Mouse (Mus musculus) midbrain, postnatal 0 days (tissue): ENCODE results near the gene Tpcn2. TPM values are rescaled to one million over a fixed set of nuclear protein-coding genes. Genes with fewer than 3 reads are reported as not detected.

Experiments
- ATAC-seq: fragments of 200-750 bp; cut with Nextera tagmentation; 2 replicates; pipeline ENCODE4 v1.8.0; 2017; ENCODE audit warnings: moderate number of reproducible peaks, mild to moderate bottlenecking, moderate TSS enrichment, moderate library complexity; ENCODE audit not compliant: low FRiP score
- DNase-seq: peaks from one replicate; pipeline ENCODE4 v3.0.0-alpha.2; 2015; ENCODE audit warnings: low spot score
- H3K27ac ChIP-seq: fragments of 300-500 bp; sonication (generic); 2 replicates; pipeline ENCODE4 v1.5.1; 2014; ENCODE audit warnings: low read depth, mild to moderate bottlenecking, low read length, mixed read lengths
- H3K27me3 ChIP-seq: fragments of 300-500 bp; sonication (generic); 2 replicates; pipeline ENCODE4 v1.6.1; 2014; ENCODE audit warnings: low read length, control low read depth, mixed read lengths; ENCODE audit not compliant: insufficient read depth
- H3K36me3 ChIP-seq: fragments of 300-500 bp; sonication (generic); 2 replicates; pipeline ENCODE4 v1.6.1; 2014; ENCODE audit warnings: low read length, control low read depth, mixed read lengths; ENCODE audit not compliant: insufficient read depth
- H3K4me1 ChIP-seq: fragments of 300-500 bp; sonication (generic); 2 replicates; pipeline ENCODE4 v1.6.1; 2014; ENCODE audit warnings: mild to moderate bottlenecking, control low read depth, antibody characterized with exemption, low read length, mixed read lengths; ENCODE audit not compliant: insufficient read depth
- H3K4me2 ChIP-seq: fragments of 300-500 bp; sonication (generic); 2 replicates; pipeline ENCODE4 v1.6.1; 2014; ENCODE audit warnings: low read depth, mild to moderate bottlenecking, low read length, mixed read lengths; ENCODE audit not compliant: poor library complexity, severe bottlenecking
- H3K4me3 ChIP-seq: fragments of 300-500 bp; sonication (generic); 2 replicates; pipeline ENCODE4 v1.5.1; 2014; ENCODE audit warnings: low read depth, mild to moderate bottlenecking, low read length, moderate library complexity
- H3K9ac ChIP-seq: fragments of 300-500 bp; sonication (generic); replicated peaks from 2 replicates; pipeline ENCODE4 v1.6.1; 2014; ENCODE audit warnings: mild to moderate bottlenecking, low read length, moderate library complexity, mixed read lengths; ENCODE audit not compliant: poor library complexity, severe bottlenecking
- H3K9me3 ChIP-seq: fragments of 300-500 bp; sonication (generic); 2 replicates; pipeline ENCODE4 v1.6.1; 2016; ENCODE audit warnings: low read length, control low read depth
- CTCF ChIP-seq: IDR thresholded peaks from 2 replicates; pipeline ENCODE4 v1.5.1; 2016; ENCODE audit warnings: antibody characterized with exemption, mild to moderate bottlenecking
- WGBS: fragments of 180-500 bp; shearing (Covaris S2); extraction: QIAGEN DNeasy Blood & Tissue Kit; methylation state at CpG from one replicate; pipeline ENCODE4 v1.1.7; 2014; 5-methylcytosine and 5-hydroxymethylcytosine counted together
- polyA plus RNA-seq: library from polyadenylated mRNA; unstranded; fragments of >200 nt; fragmentation: Nextera tagmentation; extraction: Ambion mirVana; gene quantifications from 2 replicates; pipeline ENCODE4 v1.2.1, GENCODE M21; 2015
- total RNA-seq: library from RNA; depleted of rRNA; stranded (reverse); fragments of >200 nt; gene quantifications from 2 replicates; pipeline ENCODE4 v1.2.3, GENCODE M21; 2014

Gene Tpcn2
- total and polyA plus RNA-seq, 2 experiments from 2014 or later = 1.5 to 2.8 TPM

GRCm38 (mm10) chr7:145189342-145189741 lies 94.5 kb downstream of the Tpcn2 start:
- TF ChIP-seq CTCF = no peak

DNA sequence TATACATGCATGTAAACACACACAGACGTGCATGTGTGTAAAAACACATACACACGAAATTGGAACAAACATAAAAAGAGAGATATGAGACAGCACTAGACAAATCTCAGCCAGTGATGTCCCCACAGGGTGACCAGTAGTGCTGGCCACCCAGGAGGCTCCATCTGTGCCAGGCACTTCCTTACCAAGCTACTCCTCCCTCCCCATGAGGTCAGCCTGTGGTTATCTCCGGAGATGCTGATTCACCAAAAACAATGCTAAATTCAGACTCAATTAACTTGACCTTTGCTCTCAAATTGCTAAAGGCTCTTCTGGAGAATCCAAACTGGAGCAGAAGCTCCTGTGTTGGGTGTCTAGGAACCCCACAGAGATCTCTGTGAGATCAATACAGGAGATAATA lies 96.0 kb downstream of the Tpcn2 start:
- ATAC-seq (no peak), DNase-seq (no peak)
- Histone ChIP-seq H3K4me1 (no peaks in the 10 kb centered on the region), H3K27me3 (no peaks in the 10 kb centered on the region), H3K36me3 (no peaks in the 10 kb centered on the region), H3K9ac (no peak overlapping the region), H3K27ac (no peak overlapping the region), H3K4me3 (no peak overlapping the region), H3K4me2 (no peak overlapping the region), H3K9me3 (no peaks in the 10 kb centered on the region)
- TF ChIP-seq CTCF = no peak
- 81% methylated on average over 3 of the region's 3 CpGs for WGBS

More at GRCm38 (mm10) chr7:145189342-145189741, 94.5 kb downstream of the Tpcn2 start:
- Histone ChIP-seq H3K27ac (no peak overlapping the region), H3K27me3 (no peaks in the 10 kb centered on the region), H3K36me3 (no peaks in the 10 kb centered on the region), H3K4me2 (no peak overlapping the region), H3K9me3 (no peaks in the 10 kb centered on the region), H3K4me1 (no peaks in the 10 kb centered on the region), H3K4me3 (no peak overlapping the region), H3K9ac (no peak overlapping the region)
- WGBS = 49% methylated on average over 8 of the region's 8 CpGs
- ATAC-seq (no peak), DNase-seq (no peak)

- Histone ChIP-seq H3K9ac (no peak overlapping the region), H3K27me3 (no peaks in the 10 kb centered on the region), H3K36me3 (no peaks in the 10 kb centered on the region), H3K4me2 (no peak overlapping the region), H3K4me1 (no peaks in the 10 kb centered on the region; the same call in 1 of the 2 replicates), H3K9me3 (no peaks in the 10 kb centered on the region), H3K4me3 (no peak overlapping the region), H3K27ac (no peak overlapping the region)
- TF ChIP-seq CTCF = no peak
- ATAC-seq = no peak
- peak; percentile 79 for DNase-seq
- 62% methylated on average over 4 of the region's 4 CpGs for WGBS
These were observed 101.4 kb downstream of the Tpcn2 start for GRCm38 (mm10) chr7:145182388-145182787.

GRCm38 (mm10) chr7:145181376-145182034 lies 102.3 kb downstream of the Tpcn2 start:
- ATAC-seq = no peak
- Histone ChIP-seq H3K4me1 (no peaks in the 10 kb centered on the region; the same call in 1 of the 2 replicates), H3K36me3 (no peaks in the 10 kb centered on the region), H3K4me3 (no peak overlapping the region), H3K9me3 (no peaks in the 10 kb centered on the region), H3K9ac (no peak overlapping the region), H3K27ac (no peak overlapping the region), H3K4me2 (no peak overlapping the region), H3K27me3 (no peaks in the 10 kb centered on the region)
- peak; percentile 66 for DNase-seq
- TF ChIP-seq CTCF = no peak
- 55% methylated on average over 11 of the region's 11 CpGs for WGBS

DNA sequence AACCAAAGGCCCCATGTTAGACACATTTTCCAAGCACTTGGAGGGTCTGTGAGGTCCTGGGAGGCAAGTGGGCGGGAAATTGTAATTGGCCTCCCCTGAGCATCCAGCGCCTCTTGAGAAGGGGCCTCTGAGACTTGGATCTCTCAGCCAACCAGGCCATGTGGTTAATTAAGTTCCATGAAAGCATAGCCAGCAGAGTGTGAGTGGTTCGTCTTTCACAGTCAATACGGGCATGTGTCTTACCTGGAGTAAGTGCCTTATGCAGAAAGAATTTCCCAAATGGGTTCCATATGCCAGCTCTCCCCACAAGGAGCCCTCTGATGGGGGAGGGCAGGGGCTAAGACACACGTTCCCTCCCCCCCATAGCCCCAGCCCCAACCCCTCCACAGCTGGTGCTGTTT lies 104.1 kb downstream of the Tpcn2 start:
- TF ChIP-seq CTCF = no peak
- Histone ChIP-seq H3K9me3 (no peaks in the 10 kb centered on the region), H3K9ac (no peak overlapping the region), H3K27ac (no peak overlapping the region), H3K4me3 (no peak overlapping the region), H3K4me1 (no peaks in the 10 kb centered on the region; the same call in 1 of the 2 replicates), H3K36me3 (no peaks in the 10 kb centered on the region), H3K27me3 (no peaks in the 10 kb centered on the region), H3K4me2 (no peak overlapping the region)
- no peak for ATAC-seq
- 65% methylated on average over 5 of the region's 5 CpGs for WGBS
- DNase-seq = no peak

- Histone ChIP-seq H3K27ac (no peak overlapping the region), H3K36me3 (no peaks in the 10 kb centered on the region), H3K9ac (no peak overlapping the region), H3K4me1 (no peaks in the 10 kb centered on the region; the same call in 1 of the 2 replicates), H3K27me3 (no peaks in the 10 kb centered on the region), H3K9me3 (no peaks in the 10 kb centered on the region), H3K4me2 (no peak overlapping the region), H3K4me3 (no peak overlapping the region)
- 33% methylated on average over 15 of the region's 15 CpGs for WGBS
- no peak for ATAC-seq
- DNase-seq = no peak
- no peak for TF ChIP-seq CTCF
These were observed 106.8 kb downstream of the Tpcn2 start for GRCm38 (mm10) chr7:145176750-145177589.
